Mouse (Mus musculus) kidney, embryonic 16.5 days (tissue): ENCODE data around the gene Lsm7. TPM values are rescaled to one million over a fixed set of nuclear protein-coding genes. Genes with fewer than 3 reads are reported as not detected.

Experiments
- ATAC-seq: fragments of 200-750 bp; cut with Nextera tagmentation; 2 replicates; pipeline ENCODE4 v1.8.0; 2017; ENCODE audit warnings: moderate TSS enrichment; ENCODE audit not compliant: low FRiP score, low TSS enrichment
- H3K27ac ChIP-seq: fragments of 300-500 bp; sonication (generic); 2 replicates; pipeline ENCODE4 v1.5.1; 2014; ENCODE audit warnings: low read length
- H3K27me3 ChIP-seq: fragments of 300-500 bp; sonication (generic); 2 replicates; pipeline ENCODE4 v1.6.1; 2014; ENCODE audit warnings: low read length, control low read depth, mixed read lengths; ENCODE audit not compliant: insufficient read depth
- H3K36me3 ChIP-seq: fragments of 300-500 bp; sonication (generic); 2 replicates; pipeline ENCODE4 v1.6.1; 2014; ENCODE audit warnings: low read length, control low read depth, mixed read lengths; ENCODE audit not compliant: insufficient read depth
- H3K4me1 ChIP-seq: fragments of 300-500 bp; sonication (generic); 2 replicates; pipeline ENCODE4 v1.6.1; 2014; ENCODE audit warnings: low read length, control low read depth, mixed read lengths; ENCODE audit not compliant: insufficient read depth
- H3K4me2 ChIP-seq: fragments of 300-500 bp; sonication (generic); replicated peaks from 2 replicates; pipeline ENCODE4 v1.6.1; 2014; ENCODE audit warnings: low read depth, low read length
- H3K4me3 ChIP-seq: fragments of 300-500 bp; sonication (generic); 2 replicates; pipeline ENCODE4 v1.5.1; 2014; ENCODE audit warnings: mild to moderate bottlenecking, low read length
- H3K9ac ChIP-seq: fragments of 300-500 bp; sonication (generic); replicated peaks from 2 replicates; pipeline ENCODE4 v1.6.1; 2014; ENCODE audit warnings: low read length
- H3K9me3 ChIP-seq: fragments of 300-500 bp; sonication (generic); 2 replicates; pipeline ENCODE4 v1.6.1; 2016; ENCODE audit warnings: low read length, control low read depth
- WGBS: fragments of 180-500 bp; shearing (Covaris S2); extraction: QIAGEN DNeasy Blood & Tissue Kit; methylation state at CpG from one replicate; pipeline ENCODE4 v1.1.7; 2014; 5-methylcytosine and 5-hydroxymethylcytosine counted together
- polyA plus RNA-seq: library from polyadenylated mRNA; unstranded; fragments of >200 nt; fragmentation: Nextera tagmentation; extraction: Ambion mirVana; gene quantifications from 2 replicates; pipeline ENCODE4 v1.2.1, GENCODE M21; 2015

Lsm7 gene
- polyA plus RNA-seq, 1 experiment from 2014 or later, result 262 TPM

DNA sequence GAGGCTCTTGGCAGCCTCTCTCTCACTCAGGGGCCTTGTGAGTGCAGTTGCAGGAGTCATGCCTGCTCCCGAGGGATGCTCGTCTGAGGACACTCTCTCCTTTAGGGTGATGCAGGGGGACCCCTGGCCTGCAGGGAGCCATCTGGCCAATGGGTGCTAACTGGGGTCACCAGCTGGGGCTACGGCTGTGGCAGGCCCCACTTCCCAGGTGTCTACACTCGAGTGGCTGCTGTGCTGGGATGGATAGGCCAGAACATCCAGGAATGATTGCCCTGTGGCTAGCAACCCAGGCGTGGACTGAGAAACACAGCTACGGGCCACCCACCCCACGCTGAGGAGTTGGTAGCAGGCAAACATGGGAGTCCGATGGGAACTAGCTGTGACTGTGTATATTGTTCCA, 44.1 kb upstream of the Lsm7 start:
- peaks cover 11% of the 10 kb centered on the region for H3K4me1 ChIP-seq
- no peaks in the 10 kb centered on the region for H3K27me3 ChIP-seq
- no peak for ATAC-seq
- no peak overlapping the region for H3K9ac ChIP-seq
- no peak overlapping the region for H3K4me3 ChIP-seq
- no peaks in the 10 kb centered on the region for H3K9me3 ChIP-seq
- 0 out of 2 replicates have a peak overlapping the region, but pooled peaks have one; percentile 82 for H3K4me2 ChIP-seq
- 91% methylated on average over 8 of the region's 8 CpGs for WGBS
- H3K27ac ChIP-seq, result no peak overlapping the region
- H3K36me3 ChIP-seq, result peaks cover 18% of the 10 kb centered on the region

DNA sequence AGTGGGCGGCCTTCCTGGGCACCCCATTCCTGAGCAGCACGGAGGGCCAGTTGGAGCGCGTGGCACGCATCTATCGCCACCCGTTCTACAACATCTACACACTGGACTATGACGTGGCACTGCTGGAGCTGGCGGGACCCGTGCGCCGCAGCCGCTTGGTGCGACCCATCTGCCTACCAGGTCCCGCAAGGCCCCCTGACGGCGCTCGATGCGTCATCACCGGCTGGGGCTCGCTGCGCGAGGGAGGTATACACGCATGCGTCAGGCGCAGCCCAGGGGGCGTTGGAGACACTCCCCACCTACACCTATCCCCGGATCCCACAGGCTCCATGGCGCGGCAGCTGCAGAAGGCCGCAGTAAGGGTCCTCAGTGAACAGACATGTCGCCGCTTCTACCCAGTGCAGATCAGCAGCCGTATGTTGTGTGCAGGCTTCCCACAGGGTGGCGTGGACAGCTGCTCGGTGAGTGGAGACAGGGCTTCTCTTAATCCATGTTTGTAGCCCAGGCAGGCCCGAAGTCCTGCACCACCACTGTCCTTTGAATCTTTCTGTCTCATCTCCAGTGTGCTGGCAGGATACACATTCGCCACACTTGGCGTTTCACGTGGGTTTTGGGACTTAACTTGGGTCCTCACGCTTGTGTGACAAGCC, 43.0 kb upstream of the Lsm7 start:
- H3K27me3 ChIP-seq, result no peaks in the 10 kb centered on the region
- no peak overlapping the region for H3K27ac ChIP-seq
- H3K36me3 ChIP-seq, result peaks cover 8% of the 10 kb centered on the region
- H3K4me1 ChIP-seq, result peaks cover 11% of the 10 kb centered on the region
- H3K4me2 ChIP-seq, result peak overlapping the region; percentile 15; the same call in 1 of the 2 replicates
- 34% methylated on average over 41 of the region's 41 CpGs for WGBS
- no peak overlapping the region for H3K4me3 ChIP-seq
- no peaks in the 10 kb centered on the region for H3K9me3 ChIP-seq
- no peak for ATAC-seq
- H3K9ac ChIP-seq, result no peak overlapping the region

DNA sequence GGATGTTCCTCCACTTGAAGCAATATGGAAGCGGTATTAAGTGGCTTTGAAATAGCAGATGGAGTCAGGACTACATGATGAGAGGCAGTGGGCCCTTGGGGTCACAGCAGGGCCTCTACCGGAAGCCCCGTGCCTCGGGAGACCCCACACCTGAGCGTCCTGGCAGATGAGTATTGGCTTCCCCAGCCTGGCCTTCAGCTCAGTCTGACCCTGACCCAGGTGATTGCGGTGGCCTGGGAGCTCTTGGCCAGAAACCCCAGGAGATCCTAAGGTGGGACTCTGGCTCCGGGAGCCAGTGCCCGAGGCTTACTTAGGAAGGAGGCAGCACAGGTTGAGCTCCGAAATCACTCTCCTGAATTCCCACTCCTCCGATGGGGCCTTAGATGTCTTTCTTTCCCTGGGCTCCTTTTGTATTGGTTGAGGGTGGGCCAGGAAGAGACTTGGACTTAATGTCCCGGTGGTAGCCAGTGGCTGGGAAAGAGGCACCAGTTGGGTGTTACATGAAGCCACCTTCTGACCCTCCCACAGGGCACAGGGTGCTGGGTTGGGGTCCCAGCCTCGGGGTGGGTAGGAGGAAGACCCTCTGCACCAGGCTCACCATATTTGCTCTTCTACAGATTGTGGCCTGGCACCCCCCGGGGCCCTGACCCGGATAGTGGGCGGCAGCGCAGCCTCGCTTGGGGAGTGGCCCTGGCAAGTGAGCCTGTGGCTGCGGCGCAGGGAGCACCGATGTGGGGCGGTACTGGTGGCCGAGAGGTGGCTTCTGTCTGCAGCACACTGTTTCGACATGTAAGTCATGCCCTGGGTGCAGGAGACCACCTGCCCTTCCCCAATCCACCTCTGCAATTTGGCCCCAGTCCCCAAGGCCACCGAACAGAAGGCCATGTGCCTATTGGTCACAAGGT, 41.8 kb upstream of the Lsm7 start:
- 77% methylated on average over 24 of the region's 24 CpGs for WGBS
- no peak overlapping the region for H3K4me2 ChIP-seq
- H3K36me3 ChIP-seq, result peaks cover 5% of the 10 kb centered on the region; the same call in 1 of the 2 replicates
- no peak overlapping the region for H3K9ac ChIP-seq
- no peak overlapping the region for H3K4me3 ChIP-seq
- H3K27me3 ChIP-seq, result no peaks in the 10 kb centered on the region
- peaks cover 11% of the 10 kb centered on the region for H3K4me1 ChIP-seq
- H3K9me3 ChIP-seq, result no peaks in the 10 kb centered on the region
- no peak for ATAC-seq
- H3K27ac ChIP-seq, result no peak overlapping the region

DNA sequence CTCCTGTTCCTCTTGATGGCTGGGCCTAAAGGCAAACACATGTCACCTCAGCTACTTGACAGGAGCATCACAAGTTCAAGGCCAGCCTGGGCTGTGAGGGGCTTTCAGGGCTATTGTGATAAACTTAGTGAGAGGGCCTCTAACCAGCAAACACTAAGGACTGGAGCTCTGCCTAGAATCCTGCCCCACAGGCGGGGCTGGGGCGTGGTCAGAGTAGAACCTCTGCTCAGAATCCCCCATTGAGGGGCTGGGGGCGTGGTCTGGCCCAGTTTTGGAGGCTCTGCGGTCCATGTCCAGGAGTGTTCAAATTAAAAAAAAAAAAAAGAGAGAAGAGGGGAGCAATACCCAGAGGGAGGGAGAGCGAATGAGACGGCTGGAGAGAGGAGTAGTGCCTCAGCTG, 40.7 kb upstream of the Lsm7 start:
- H3K9me3 ChIP-seq, result no peaks in the 10 kb centered on the region
- H3K27ac ChIP-seq, result no peak overlapping the region
- no peak overlapping the region for H3K9ac ChIP-seq
- no peak for ATAC-seq
- H3K27me3 ChIP-seq, result no peaks in the 10 kb centered on the region
- no peak overlapping the region for H3K4me2 ChIP-seq
- 80% methylated on average over 6 of the region's 6 CpGs for WGBS
- peaks cover 5% of the 10 kb centered on the region; the same call in 1 of the 2 replicates for H3K36me3 ChIP-seq
- H3K4me1 ChIP-seq, result peaks cover 11% of the 10 kb centered on the region
- no peak overlapping the region for H3K4me3 ChIP-seq

DNA sequence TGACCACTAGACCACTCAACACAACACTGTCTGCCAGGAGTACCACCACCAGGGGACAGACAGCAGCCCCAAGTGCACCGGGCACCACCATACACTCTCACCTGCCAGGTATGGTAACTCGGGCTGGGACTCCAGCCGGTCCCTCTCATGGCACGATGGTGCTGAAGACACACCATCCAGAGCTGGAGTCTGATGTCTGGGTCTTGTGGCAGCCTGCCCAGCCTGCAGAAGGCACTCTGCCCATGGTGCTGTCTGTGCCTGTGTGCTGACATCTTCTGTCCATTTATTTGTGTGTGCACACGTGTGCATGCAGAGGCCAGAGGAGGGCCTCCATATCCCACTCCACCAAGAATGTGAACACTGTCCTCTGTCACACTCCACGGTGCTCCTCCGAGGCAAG, 40.1 kb upstream of the Lsm7 start:
- Histone ChIP-seq H3K36me3 (peaks cover 5% of the 10 kb centered on the region; the same call in 1 of the 2 replicates), H3K27ac (no peak overlapping the region), H3K4me2 (no peak overlapping the region), H3K4me1 (peaks cover 11% of the 10 kb centered on the region), H3K27me3 (no peaks in the 10 kb centered on the region), H3K9ac (no peak overlapping the region), H3K9me3 (no peaks in the 10 kb centered on the region), H3K4me3 (no peak overlapping the region)
- 80% methylated on average over 7 of the region's 7 CpGs for WGBS
- no peak for ATAC-seq

DNA sequence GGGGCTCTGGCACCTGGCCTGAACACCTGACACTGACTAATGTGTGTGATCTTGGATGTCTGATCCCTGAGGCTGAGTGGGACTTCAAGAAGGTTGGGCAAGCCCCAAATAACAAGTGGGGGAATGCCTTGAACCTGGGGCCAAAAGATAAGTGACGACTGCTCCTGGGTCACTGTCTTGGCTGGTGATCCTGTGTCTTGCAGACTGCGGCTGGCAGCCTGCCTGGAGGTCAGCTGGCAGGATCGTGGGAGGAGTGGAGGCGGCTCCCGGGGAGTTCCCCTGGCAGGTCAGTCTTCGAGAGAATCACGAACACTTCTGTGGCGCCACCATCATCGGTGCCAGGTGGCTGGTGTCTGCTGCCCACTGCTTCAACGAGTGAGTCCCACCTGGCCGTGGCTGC, 32.2 kb upstream of the Lsm7 start:
- 36% methylated on average over 11 of the region's 11 CpGs for WGBS
- Histone ChIP-seq H3K9ac (no peak overlapping the region), H3K4me2 (no peak overlapping the region), H3K27ac (no peak overlapping the region), H3K27me3 (peaks cover 11% of the 10 kb centered on the region; the same call in 1 of the 2 replicates), H3K9me3 (no peaks in the 10 kb centered on the region), H3K4me3 (no peak overlapping the region), H3K4me1 (no peaks in the 10 kb centered on the region), H3K36me3 (no peaks in the 10 kb centered on the region)
- no peak for ATAC-seq

- 31% methylated on average over 10 of the region's 10 CpGs for WGBS
- no peak for ATAC-seq
- no peak overlapping the region for H3K4me3 ChIP-seq
- H3K27me3 ChIP-seq, result no peaks in the 10 kb centered on the region
- no peaks in the 10 kb centered on the region for H3K4me1 ChIP-seq
- no peaks in the 10 kb centered on the region for H3K9me3 ChIP-seq
- no peak overlapping the region for H3K4me2 ChIP-seq
- H3K36me3 ChIP-seq, result no peaks in the 10 kb centered on the region
- no peak overlapping the region for H3K9ac ChIP-seq
- no peak overlapping the region for H3K27ac ChIP-seq
Measured at GRCm38 (mm10) chr10:80881301-80881700, 26.3 kb upstream of the Lsm7 start.

GRCm38 (mm10) chr10:80880901-80881300, 25.9 kb upstream of the Lsm7 start:
- H3K9ac ChIP-seq, result no peak overlapping the region
- H3K4me1 ChIP-seq, result no peaks in the 10 kb centered on the region
- WGBS, result 74% methylated on average over 2 of the region's 2 CpGs
- no peak overlapping the region for H3K4me2 ChIP-seq
- no peak overlapping the region for H3K4me3 ChIP-seq
- no peaks in the 10 kb centered on the region for H3K9me3 ChIP-seq
- no peak overlapping the region for H3K27ac ChIP-seq
- H3K27me3 ChIP-seq, result no peaks in the 10 kb centered on the region
- ATAC-seq, result no peak
- H3K36me3 ChIP-seq, result no peaks in the 10 kb centered on the region

DNA sequence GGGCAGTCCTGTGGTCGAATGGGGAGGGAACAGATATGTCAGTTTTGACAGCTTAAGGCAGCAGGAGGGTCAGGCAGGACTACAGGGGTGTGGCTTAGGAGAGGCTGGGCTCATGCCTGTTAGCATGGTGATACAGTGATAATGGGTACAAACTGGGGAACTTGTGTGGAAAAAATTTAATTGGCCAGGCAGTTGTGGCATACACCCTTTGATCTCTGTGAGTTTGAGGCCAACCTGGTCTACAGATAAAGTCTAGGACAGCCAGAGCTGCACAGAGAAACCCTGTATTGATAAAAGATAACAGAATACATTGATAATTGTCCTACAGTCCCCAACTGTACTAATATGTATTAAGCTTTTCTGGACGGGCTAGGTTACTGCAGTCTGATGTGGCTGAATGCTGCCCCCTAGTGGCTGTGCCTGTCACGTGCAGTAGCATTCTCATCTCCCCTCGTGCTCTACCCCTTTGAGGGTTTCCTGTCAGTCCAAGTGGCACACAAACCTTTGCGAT, 25.2 kb upstream of the Lsm7 start:
- H3K36me3 ChIP-seq, result no peaks in the 10 kb centered on the region
- H3K27ac ChIP-seq, result no peak overlapping the region
- H3K4me3 ChIP-seq, result no peak overlapping the region
- no peaks in the 10 kb centered on the region for H3K9me3 ChIP-seq
- H3K9ac ChIP-seq, result no peak overlapping the region
- H3K27me3 ChIP-seq, result no peaks in the 10 kb centered on the region
- H3K4me2 ChIP-seq, result no peak overlapping the region
- 9% methylated on average over 5 of the region's 5 CpGs for WGBS
- ATAC-seq, result peak; percentile 28; the same call in 1 of the 2 replicates
- H3K4me1 ChIP-seq, result no peaks in the 10 kb centered on the region

DNA sequence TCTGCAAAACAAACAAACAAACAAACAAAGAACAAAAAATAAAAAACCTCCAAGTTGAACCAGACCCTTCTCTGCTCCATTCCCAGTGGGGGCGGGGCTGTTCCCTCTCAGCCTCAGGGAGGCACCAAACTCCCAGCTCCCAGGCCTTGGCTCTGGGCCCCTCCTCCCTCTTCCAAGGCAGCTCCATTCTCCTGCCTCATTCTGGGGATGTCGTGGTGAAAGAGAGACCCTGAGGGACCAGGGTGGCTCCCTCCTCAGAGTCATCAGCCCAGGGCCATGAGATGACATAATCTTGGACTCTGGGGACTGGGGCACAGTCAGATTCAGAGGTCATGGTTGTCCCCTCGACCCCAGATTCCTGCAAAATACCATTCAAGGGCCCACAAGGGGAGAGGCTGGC, 21.6 kb upstream of the Lsm7 start:
- Histone ChIP-seq H3K36me3 (no peaks in the 10 kb centered on the region), H3K4me2 (no peak overlapping the region), H3K4me3 (no peak overlapping the region), H3K27me3 (no peaks in the 10 kb centered on the region), H3K27ac (no peak overlapping the region), H3K9ac (no peak overlapping the region), H3K9me3 (no peaks in the 10 kb centered on the region), H3K4me1 (no peaks in the 10 kb centered on the region)
- no peak for ATAC-seq
- WGBS, result 24% methylated on average over 3 of the region's 3 CpGs
